Mouse (Mus musculus) hindbrain, postnatal 0 days (tissue): ENCODE measurements at regions not wholly inside any gene's neighbourhood (a gene's known extent, or its start where the extent isn't known, plus 50 kb on each side); places are given as distances from the start of the nearest gene placed in this dataset.

Experiments
- ATAC-seq: fragments of 200-750 bp; cut with Nextera tagmentation; 2 replicates; pipeline ENCODE4 v1.8.0; 2017; ENCODE audit warnings: mild to moderate bottlenecking, moderate TSS enrichment, moderate library complexity
- DNase-seq: peaks from one replicate; pipeline ENCODE4 v3.0.0-alpha.2; 2015; ENCODE audit warnings: low spot score
- H3K27ac ChIP-seq: fragments of 300-500 bp; sonication (generic); 2 replicates; pipeline ENCODE4 v1.5.1; 2014; ENCODE audit warnings: mild to moderate bottlenecking
- H3K27me3 ChIP-seq: fragments of 300-500 bp; sonication (generic); 2 replicates; pipeline ENCODE4 v1.6.1; 2014; ENCODE audit warnings: low read length, mixed read lengths; ENCODE audit not compliant: insufficient read depth
- H3K36me3 ChIP-seq: fragments of 300-500 bp; sonication (generic); 2 replicates; pipeline ENCODE4 v1.6.1; 2014; ENCODE audit warnings: low read length, mixed read lengths; ENCODE audit not compliant: insufficient read depth
- H3K4me1 ChIP-seq: fragments of 300-500 bp; sonication (generic); 2 replicates; pipeline ENCODE4 v1.6.1; 2014; ENCODE audit warnings: antibody characterized with exemption, low read length, mixed read lengths; ENCODE audit not compliant: insufficient read depth
- H3K4me2 ChIP-seq: fragments of 300-500 bp; sonication (generic); 2 replicates; pipeline ENCODE4 v1.6.1; 2014; ENCODE audit warnings: low read depth, mild to moderate bottlenecking, low read length, moderate library complexity, mixed read lengths
- H3K4me3 ChIP-seq: fragments of 300-500 bp; sonication (generic); 2 replicates; pipeline ENCODE4 v1.5.1; 2014; ENCODE audit warnings: low read length
- H3K9ac ChIP-seq: fragments of 300-500 bp; sonication (generic); replicated peaks from 2 replicates; pipeline ENCODE4 v1.6.1; 2014; ENCODE audit warnings: mild to moderate bottlenecking, low read length, moderate library complexity, mixed read lengths
- H3K9me3 ChIP-seq: fragments of 300-500 bp; sonication (generic); 2 replicates; pipeline ENCODE4 v1.6.1; 2016; ENCODE audit warnings: low read length, mixed read lengths
- CTCF ChIP-seq: IDR thresholded peaks from 2 replicates; pipeline ENCODE4 v1.5.1; 2016; ENCODE audit warnings: antibody characterized with exemption, control low read depth, low read depth
- WGBS: fragments of 180-500 bp; shearing (Covaris S2); extraction: QIAGEN DNeasy Blood & Tissue Kit; methylation state at CpG from one replicate; pipeline ENCODE4 v1.1.7; 2014; 5-methylcytosine and 5-hydroxymethylcytosine counted together

- H3K4me3 ChIP-seq = no peak overlapping the region
- ATAC-seq (no peak), DNase-seq (peak; percentile 32)
- no peaks in the 10 kb centered on the region for H3K36me3 ChIP-seq
- no peak overlapping the region for H3K27ac ChIP-seq
- no peak overlapping the region for H3K9ac ChIP-seq
- H3K4me1 ChIP-seq = no peaks in the 10 kb centered on the region
- peak; percentile 61 for TF ChIP-seq CTCF
- no peaks in the 10 kb centered on the region for H3K9me3 ChIP-seq
- no peak overlapping the region for H3K4me2 ChIP-seq
- no peaks in the 10 kb centered on the region for H3K27me3 ChIP-seq
Measured at GRCm38 (mm10) chr7:61769826-61770225, 576.5 kb upstream of the Ndn start.

GRCm38 (mm10) chr7:61790113-61790796 is 556.1 kb upstream of the Ndn start:
- H3K4me2 ChIP-seq = no peak overlapping the region
- WGBS = 74% methylated on average over 5 of the region's 5 CpGs
- H3K9me3 ChIP-seq = no peaks in the 10 kb centered on the region
- H3K4me3 ChIP-seq = no peak overlapping the region
- ATAC-seq (peak; percentile 58; the same call in 1 of the 2 replicates), DNase-seq (peak; percentile 9)
- TF ChIP-seq CTCF = no peak
- H3K27ac ChIP-seq = no peak overlapping the region
- no peaks in the 10 kb centered on the region for H3K4me1 ChIP-seq
- H3K36me3 ChIP-seq = no peaks in the 10 kb centered on the region
- no peak overlapping the region for H3K9ac ChIP-seq
- H3K27me3 ChIP-seq = no peaks in the 10 kb centered on the region

DNA sequence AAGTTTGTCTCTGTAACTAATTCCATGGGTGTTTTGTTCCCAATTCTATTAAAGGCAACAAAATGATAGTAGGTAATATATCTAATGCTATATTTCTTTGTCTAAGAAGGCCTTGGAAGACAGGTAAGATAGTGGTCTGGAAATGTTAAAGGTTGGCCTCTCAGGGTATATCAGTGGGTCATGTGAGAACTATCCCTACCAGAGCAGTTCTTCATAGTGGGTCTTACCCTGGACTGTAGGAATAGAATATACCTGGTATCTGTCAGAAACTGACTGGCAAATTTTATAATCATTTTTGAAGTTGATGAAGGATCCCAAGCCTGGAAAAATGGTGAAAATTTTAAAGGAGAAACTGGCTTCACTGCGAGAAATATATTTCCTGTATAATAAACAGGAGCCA is 509.5 kb upstream of the Ndn start:
- H3K9ac ChIP-seq = no peak overlapping the region

DNA sequence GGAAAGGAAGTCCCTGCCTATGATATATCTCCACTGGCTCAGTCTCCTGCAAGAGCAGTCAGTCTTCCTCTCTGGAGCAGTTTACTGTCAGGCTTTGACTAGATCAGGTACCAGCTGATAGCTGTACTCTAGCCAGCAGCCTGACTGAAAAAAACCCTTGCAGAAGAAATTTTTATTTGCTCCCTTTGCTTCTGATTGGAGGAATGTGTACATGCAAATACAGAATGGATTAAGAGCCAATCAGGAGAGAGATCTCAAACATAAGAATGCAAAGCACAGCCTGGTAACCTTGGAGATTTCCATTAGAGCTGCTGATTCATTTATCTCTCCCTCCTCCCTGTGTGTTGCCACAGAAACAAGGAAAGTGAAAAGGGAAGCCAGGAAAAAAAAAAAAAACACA is 509.1 kb upstream of the Ndn start:
- no peaks in the 10 kb centered on the region for H3K27me3 ChIP-seq
- H3K9me3 ChIP-seq = no peaks in the 10 kb centered on the region
- no peak overlapping the region for H3K4me3 ChIP-seq
- H3K4me2 ChIP-seq = 0 out of 2 replicates have a peak overlapping the region, but pooled peaks have one; percentile 10
- DNase-seq (peak; percentile 78), ATAC-seq (peak; percentile 97)
- H3K27ac ChIP-seq = peak overlapping the region; percentile 64
- H3K36me3 ChIP-seq = no peaks in the 10 kb centered on the region
- H3K9ac ChIP-seq = no peak overlapping the region
- H3K4me1 ChIP-seq = no peaks in the 10 kb centered on the region
- TF ChIP-seq CTCF = no peak

More for the DNA sequence above, 509.5 kb upstream of the Ndn start:
- 86% methylated on average over 1 of the region's 1 CpGs for WGBS
- Histone ChIP-seq H3K4me2 (no peak overlapping the region), H3K27ac (peak overlapping the region; percentile 64), H3K36me3 (no peaks in the 10 kb centered on the region), H3K27me3 (no peaks in the 10 kb centered on the region), H3K4me1 (no peaks in the 10 kb centered on the region), H3K4me3 (no peak overlapping the region), H3K9me3 (no peaks in the 10 kb centered on the region)
- no peak for TF ChIP-seq CTCF
- ATAC-seq (no peak), DNase-seq (no peak)

- H3K27ac ChIP-seq = no peak overlapping the region
- no peak for TF ChIP-seq CTCF
- 64% methylated on average over 1 of the region's 1 CpGs for WGBS
Measured at GRCm38 (mm10) chr7:61851949-61852348, 494.4 kb upstream of the Ndn start.

DNA sequence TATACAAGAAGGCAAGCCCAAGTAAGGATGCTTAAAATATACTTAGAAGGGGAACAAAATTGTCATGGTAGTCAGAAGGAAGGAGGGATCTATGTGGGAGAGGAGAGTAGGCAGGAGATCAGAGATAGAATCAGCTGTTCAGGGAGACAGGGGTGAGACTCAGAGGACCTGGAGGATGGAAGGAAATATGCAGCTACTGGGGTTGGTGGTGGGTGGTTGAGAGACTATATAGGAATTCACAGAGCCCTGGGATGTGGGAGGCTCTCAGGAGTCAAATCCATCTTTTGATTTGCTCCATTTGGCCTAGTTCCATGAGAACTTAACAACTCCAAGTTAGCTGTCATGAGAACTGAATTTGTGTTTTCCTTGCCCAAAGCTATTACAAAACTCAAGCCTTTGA is 481.9 kb upstream of the Ndn start:
- DNase-seq (no peak), ATAC-seq (no peak)
- Histone ChIP-seq H3K9me3 (no peaks in the 10 kb centered on the region), H3K4me3 (no peak overlapping the region), H3K4me2 (no peak overlapping the region), H3K27ac (no peak overlapping the region), H3K36me3 (no peaks in the 10 kb centered on the region), H3K9ac (no peak overlapping the region), H3K4me1 (no peaks in the 10 kb centered on the region), H3K27me3 (no peaks in the 10 kb centered on the region)
- no peak for TF ChIP-seq CTCF

More at GRCm38 (mm10) chr7:61851949-61852348, 494.4 kb upstream of the Ndn start:
- H3K4me1 ChIP-seq = no peaks in the 10 kb centered on the region
- H3K4me2 ChIP-seq = no peak overlapping the region
- DNase-seq (no peak), ATAC-seq (no peak)
- no peak overlapping the region for H3K4me3 ChIP-seq
- H3K9ac ChIP-seq = no peak overlapping the region
- no peaks in the 10 kb centered on the region for H3K27me3 ChIP-seq
- H3K36me3 ChIP-seq = no peaks in the 10 kb centered on the region
- H3K9me3 ChIP-seq = no peaks in the 10 kb centered on the region

GRCm38 (mm10) chr7:61866376-61866775 is 480.0 kb upstream of the Ndn start:
- DNase-seq = no peak
- H3K4me1 ChIP-seq = no peaks in the 10 kb centered on the region
- H3K9ac ChIP-seq = no peak overlapping the region
- no peak for ATAC-seq
- no peak for TF ChIP-seq CTCF
- H3K9me3 ChIP-seq = no peaks in the 10 kb centered on the region
- H3K36me3 ChIP-seq = no peaks in the 10 kb centered on the region
- no peak overlapping the region for H3K4me3 ChIP-seq
- H3K4me2 ChIP-seq = no peak overlapping the region
- H3K27ac ChIP-seq = no peak overlapping the region
- H3K27me3 ChIP-seq = no peaks in the 10 kb centered on the region
- 76% methylated on average over 2 of the region's 2 CpGs for WGBS
